Mouse (Mus musculus): Measurements from ENCODE around the gene Map3k5. TPM values are rescaled to one million over a fixed set of nuclear protein-coding genes. Genes with fewer than 3 reads are reported as not detected.

Gene Map3k5
- polyA plus RNA-seq, 1 experiment = 2.2 TPM

DNA sequence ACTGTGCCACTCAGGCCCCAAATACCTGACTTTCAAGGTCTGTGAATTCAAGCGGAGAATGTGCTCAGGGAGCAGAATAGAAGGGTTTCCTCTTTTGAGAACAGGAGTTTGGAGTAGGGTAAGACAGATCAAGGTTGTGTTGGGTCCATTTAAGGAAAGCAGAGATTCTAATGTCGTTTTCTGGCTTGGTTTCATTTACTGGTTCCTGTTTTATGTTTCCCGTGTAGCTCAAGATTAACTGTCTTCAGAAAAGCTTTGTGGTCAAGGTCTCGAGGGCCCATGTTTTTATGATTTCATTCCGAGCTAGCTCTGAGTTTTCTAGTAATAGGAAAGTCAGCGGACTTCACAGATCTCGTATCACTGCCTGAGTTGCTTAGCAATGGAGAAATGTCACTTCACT lies 102.6 kb downstream of the Map3k5 start:
- TF ChIP-seq CTCF (IDR thresholded peaks at IDR 0.05; ENCODE audit: borderline replicate concordance, extremely low read depth, insufficient read depth, insufficient read length) = no peak
- TF ChIP-seq POLR2A (IDR thresholded peaks at IDR 0.05; ENCODE audit: borderline replicate concordance, extremely low read depth, insufficient read depth, insufficient read length, poor library complexity, severe bottlenecking) = no peak
- DNase-seq (ENCODE audit: low read depth) = no peak

- TF ChIP-seq CTCF (IDR thresholded peaks at IDR 0.05; ENCODE audit: borderline replicate concordance, extremely low read depth, insufficient read depth, insufficient read length) (no peak), POLR2A (IDR thresholded peaks at IDR 0.05; ENCODE audit: borderline replicate concordance, extremely low read depth, insufficient read depth, insufficient read length, poor library complexity, severe bottlenecking) (no peak)
- no peak for DNase-seq (ENCODE audit: low read depth)
Measured at GRCm38 (mm10) chr10:20039531-20039930, 105.3 kb downstream of the Map3k5 start.

- no peak for DNase-seq (ENCODE audit: low read depth)
- TF ChIP-seq CTCF (IDR thresholded peaks at IDR 0.05; ENCODE audit: borderline replicate concordance, extremely low read depth, insufficient read depth, insufficient read length) (no peak), POLR2A (IDR thresholded peaks at IDR 0.05; ENCODE audit: borderline replicate concordance, extremely low read depth, insufficient read depth, insufficient read length, poor library complexity, severe bottlenecking) (no peak)
Measured at GRCm38 (mm10) chr10:20040116-20040515, 105.8 kb downstream of the Map3k5 start.

- DNase-seq (ENCODE audit: low read depth) = no peak
- TF ChIP-seq CTCF (IDR thresholded peaks at IDR 0.05; ENCODE audit: borderline replicate concordance, extremely low read depth, insufficient read depth, insufficient read length) = no peak
Measured at GRCm38 (mm10) chr10:20040677-20041076, 106.4 kb downstream of the Map3k5 start.

DNA sequence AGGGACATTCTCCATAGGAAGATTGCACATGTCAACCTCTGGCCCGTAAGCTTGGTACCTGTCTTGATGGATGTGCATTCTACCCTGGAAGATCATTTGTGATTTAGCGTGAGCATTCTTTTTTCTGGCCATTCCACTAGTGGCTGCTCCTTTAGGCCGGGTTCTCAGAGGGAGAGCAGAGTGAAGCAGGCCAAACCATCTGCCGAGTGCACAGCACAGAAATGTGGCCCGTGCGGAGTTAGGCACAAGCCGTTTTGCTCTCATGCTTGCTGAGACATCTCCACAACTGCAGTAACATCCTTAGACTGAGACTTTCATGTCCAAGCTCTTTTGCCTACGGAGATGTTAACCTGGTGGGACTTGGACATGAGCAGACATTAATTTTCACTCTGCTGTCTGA lies 107.8 kb downstream of the Map3k5 start:
- no peak for DNase-seq (ENCODE audit: low read depth)
- no peak for TF ChIP-seq POLR2A (IDR thresholded peaks at IDR 0.05; ENCODE audit: borderline replicate concordance, extremely low read depth, insufficient read depth, insufficient read length, poor library complexity, severe bottlenecking)
- TF ChIP-seq CTCF (IDR thresholded peaks at IDR 0.05; ENCODE audit: borderline replicate concordance, extremely low read depth, insufficient read depth, insufficient read length) = no peak

DNA sequence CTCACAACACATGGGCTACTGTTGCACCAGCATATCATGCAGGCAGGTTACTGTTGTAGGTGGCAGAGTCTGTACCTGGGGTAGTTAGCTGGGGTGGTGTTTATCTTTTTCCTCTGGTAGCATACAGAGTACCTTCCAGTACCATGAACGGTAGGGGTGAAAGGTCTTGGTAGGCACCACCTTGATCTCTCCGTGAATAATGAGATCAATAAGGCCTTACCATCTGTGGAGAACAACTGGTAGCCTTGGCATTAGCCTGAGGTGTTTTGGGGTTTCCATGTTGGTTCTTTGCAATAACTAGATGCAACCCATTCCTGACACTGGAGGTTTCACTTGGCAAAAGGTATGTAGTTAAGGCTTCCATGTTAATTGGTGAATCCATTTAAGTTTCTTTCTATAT lies 109.8 kb downstream of the Map3k5 start:
- no peak for DNase-seq (ENCODE audit: low read depth)
- TF ChIP-seq POLR2A (IDR thresholded peaks at IDR 0.05; ENCODE audit: borderline replicate concordance, extremely low read depth, insufficient read depth, insufficient read length, poor library complexity, severe bottlenecking) = no peak
- TF ChIP-seq CTCF (IDR thresholded peaks at IDR 0.05; ENCODE audit: borderline replicate concordance, extremely low read depth, insufficient read depth, insufficient read length) = no peak

DNA sequence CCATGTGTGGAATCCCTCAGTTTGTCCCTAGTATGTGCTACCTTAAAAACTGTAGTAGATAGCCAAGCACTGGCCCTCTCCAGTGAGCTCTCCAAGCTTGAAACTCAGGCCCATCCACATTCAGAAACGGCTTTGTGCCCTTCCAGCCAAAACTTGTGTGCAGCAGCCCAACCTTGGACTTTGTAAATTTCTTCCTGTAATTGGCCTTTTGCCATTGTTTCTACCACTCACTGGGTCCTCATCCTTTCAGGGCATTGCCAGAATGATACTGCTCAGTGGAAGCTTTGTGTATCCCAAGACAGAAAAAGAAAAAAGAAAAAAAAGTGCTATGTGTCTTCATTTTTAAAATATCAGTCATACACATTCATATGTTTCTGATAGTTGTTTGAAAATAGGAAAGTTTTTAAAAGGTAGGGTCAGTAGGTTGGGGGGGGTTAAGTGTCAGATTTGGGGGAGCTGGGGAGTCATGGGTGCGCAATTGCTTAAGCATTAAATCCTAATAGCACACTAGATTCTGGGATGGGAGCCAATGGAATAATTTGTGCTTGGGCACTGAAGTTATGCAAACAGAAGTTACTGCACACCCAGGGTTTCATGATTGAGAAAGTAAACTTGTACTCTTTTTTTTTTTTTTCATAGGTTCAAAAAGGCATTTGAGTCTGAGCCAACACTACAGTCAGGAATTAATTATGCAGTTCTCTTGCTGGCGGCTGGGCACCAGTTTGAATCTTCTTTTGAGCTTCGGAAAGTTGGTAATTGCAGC lies 111.6 kb downstream of the Map3k5 start:
- no peak for TF ChIP-seq POLR2A (IDR thresholded peaks at IDR 0.05; ENCODE audit: borderline replicate concordance, extremely low read depth, insufficient read depth, insufficient read length, poor library complexity, severe bottlenecking)
- TF ChIP-seq CTCF (IDR thresholded peaks at IDR 0.05; ENCODE audit: borderline replicate concordance, extremely low read depth, insufficient read depth, insufficient read length) = no peak
- DNase-seq (ENCODE audit: low read depth) = peak; percentile 88

DNA sequence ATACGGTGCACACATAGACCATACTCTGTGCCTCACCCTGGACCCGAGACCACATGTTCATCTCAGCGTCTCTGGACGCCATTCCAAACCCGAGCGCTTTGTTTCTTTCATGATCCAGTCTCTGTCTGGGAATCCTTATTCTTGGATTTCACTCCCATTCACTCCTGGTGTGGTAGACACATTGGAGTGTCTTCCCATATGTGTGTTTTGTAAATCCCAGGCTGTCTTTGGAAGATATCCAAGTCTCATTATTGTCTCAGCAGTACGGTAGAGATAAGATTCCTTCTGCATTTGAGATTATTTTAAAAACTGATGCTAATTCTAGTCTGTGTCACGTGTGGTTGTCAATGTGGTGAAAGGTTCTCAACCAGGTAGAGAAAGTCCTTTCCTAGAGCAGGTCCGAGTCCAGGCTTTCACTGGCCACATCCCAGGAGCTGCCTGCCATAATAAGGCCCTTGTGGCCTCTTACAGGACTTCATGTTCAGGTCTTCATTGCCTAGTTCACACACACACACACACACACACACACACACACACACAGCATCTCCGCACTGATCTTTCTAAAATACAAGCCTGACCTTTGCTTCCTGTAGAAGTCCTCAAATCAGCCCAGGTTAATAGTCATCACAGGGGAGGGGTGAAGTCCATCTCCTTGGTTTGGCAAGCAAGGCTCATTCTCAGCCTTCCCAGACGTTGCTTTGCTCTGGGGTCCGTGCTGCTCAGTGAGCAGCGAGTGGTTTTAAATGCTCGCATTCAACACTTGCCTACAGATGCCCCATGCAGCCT lies 122.8 kb downstream of the Map3k5 start:
- no peak for TF ChIP-seq CTCF (IDR thresholded peaks at IDR 0.05; ENCODE audit: borderline replicate concordance, extremely low read depth, insufficient read depth, insufficient read length)
- no peak for TF ChIP-seq POLR2A (IDR thresholded peaks at IDR 0.05; ENCODE audit: borderline replicate concordance, extremely low read depth, insufficient read depth, insufficient read length, poor library complexity, severe bottlenecking)
- DNase-seq (ENCODE audit: low read depth) = peak; percentile 68

- DNase-seq (ENCODE audit: low read depth) = peak; percentile 70
- TF ChIP-seq CTCF (IDR thresholded peaks at IDR 0.05; ENCODE audit: borderline replicate concordance, extremely low read depth, insufficient read depth, insufficient read length) = no peak
- no peak for TF ChIP-seq POLR2A (IDR thresholded peaks at IDR 0.05; ENCODE audit: borderline replicate concordance, extremely low read depth, insufficient read depth, insufficient read length, poor library complexity, severe bottlenecking)
Measured at GRCm38 (mm10) chr10:20058031-20058430, 123.8 kb downstream of the Map3k5 start.

GRCm38 (mm10) chr10:20058841-20059240 lies 124.6 kb downstream of the Map3k5 start:
- no peak for DNase-seq (ENCODE audit: low read depth)
- TF ChIP-seq POLR2A (IDR thresholded peaks at IDR 0.05; ENCODE audit: borderline replicate concordance, extremely low read depth, insufficient read depth, insufficient read length, poor library complexity, severe bottlenecking) (no peak), CTCF (IDR thresholded peaks at IDR 0.05; ENCODE audit: borderline replicate concordance, extremely low read depth, insufficient read depth, insufficient read length) (no peak)

- TF ChIP-seq POLR2A (IDR thresholded peaks at IDR 0.05; ENCODE audit: borderline replicate concordance, extremely low read depth, insufficient read depth, insufficient read length, poor library complexity, severe bottlenecking) (no peak), CTCF (IDR thresholded peaks at IDR 0.05; ENCODE audit: borderline replicate concordance, extremely low read depth, insufficient read depth, insufficient read length) (no peak)
- peak; percentile 56 for DNase-seq (ENCODE audit: low read depth)
Measured at GRCm38 (mm10) chr10:20060320-20060970, 126.2 kb downstream of the Map3k5 start.
